Mouse (Mus musculus) heart, embryonic 11.5 days (tissue): ENCODE results near the gene Gm9803. TPM values are rescaled to one million over a fixed set of nuclear protein-coding genes. Genes with fewer than 3 reads are reported as not detected.

Experiments used
- ATAC-seq: fragments of 200-750 bp; cut with Nextera tagmentation; replicated peaks from 2 replicates; pipeline ENCODE4 v1.8.0; 2017; ENCODE audit warnings: moderate library complexity; ENCODE audit not compliant: insufficient number of reproducible peaks, low FRiP score, low TSS enrichment
- H3K27ac ChIP-seq: fragments of 300-500 bp; sonication (generic); 2 replicates; pipeline ENCODE4 v1.5.1; 2014; ENCODE audit warnings: mild to moderate bottlenecking, low read depth, low read length
- H3K27me3 ChIP-seq: fragments of 300-500 bp; sonication (generic); 2 replicates; pipeline ENCODE4 v1.6.1; 2014; ENCODE audit warnings: mild to moderate bottlenecking, low read length, mixed read lengths; ENCODE audit not compliant: control insufficient read depth, insufficient read depth
- H3K36me3 ChIP-seq: fragments of 300-500 bp; sonication (generic); 2 replicates; pipeline ENCODE4 v1.6.1; 2014; ENCODE audit warnings: mild to moderate bottlenecking, low read length, moderate library complexity, mixed read lengths; ENCODE audit not compliant: control insufficient read depth, insufficient read depth
- H3K4me1 ChIP-seq: fragments of 300-500 bp; sonication (generic); 2 replicates; pipeline ENCODE4 v1.6.1; 2014; ENCODE audit warnings: low read length; ENCODE audit not compliant: control insufficient read depth, insufficient read depth
- H3K4me2 ChIP-seq: fragments of 300-500 bp; sonication (generic); 2 replicates; pipeline ENCODE4 v1.6.1; 2014; ENCODE audit warnings: mild to moderate bottlenecking, moderate library complexity
- H3K4me3 ChIP-seq: fragments of 300-500 bp; sonication (generic); 2 replicates; pipeline ENCODE4 v1.5.1; 2014; ENCODE audit warnings: low read depth, low read length
- H3K9ac ChIP-seq: fragments of 300-500 bp; sonication (generic); 2 replicates; pipeline ENCODE4 v1.6.1; 2014; ENCODE audit warnings: mild to moderate bottlenecking, low read depth, low read length, moderate library complexity
- H3K9me3 ChIP-seq: fragments of 300-500 bp; sonication (generic); replicated peaks from 2 replicates; pipeline ENCODE4 v1.6.1; 2016; ENCODE audit warnings: low read length; ENCODE audit not compliant: control insufficient read depth
- WGBS: fragments of 180-500 bp; shearing (Covaris S2); extraction: QIAGEN DNeasy Blood & Tissue Kit; methylation state at CpG from one replicate; pipeline ENCODE4 v1.1.7; 2014; ENCODE audit not compliant: insufficient replicate concordance; 5-methylcytosine and 5-hydroxymethylcytosine counted together
- polyA plus RNA-seq: library from polyadenylated mRNA; unstranded; fragments of >200 nt; fragmentation: Nextera tagmentation; extraction: Ambion mirVana; gene quantifications from 2 replicates; pipeline ENCODE4 v1.2.1, GENCODE M21; 2014

Gene Gm9803
- polyA plus RNA-seq, 1 experiment from 2014 or later, result 22.7 TPM

GRCm38 (mm10) chr10:43549411-43549810 lies 25.5 kb downstream of the Gm9803 start:
- no peak overlapping the region for H3K4me2 ChIP-seq
- no peaks in the 10 kb centered on the region for H3K36me3 ChIP-seq
- 59% methylated on average over 5 of the region's 5 CpGs for WGBS
- no peak overlapping the region for H3K27ac ChIP-seq
- no peak for ATAC-seq
- H3K4me1 ChIP-seq, result no peaks in the 10 kb centered on the region
- no peak overlapping the region for H3K9ac ChIP-seq
- H3K27me3 ChIP-seq, result no peaks in the 10 kb centered on the region
- H3K9me3 ChIP-seq, result 0 out of 2 replicates have a peak, but pooled peaks cover 4% of the 10 kb centered on the region
- no peak overlapping the region for H3K4me3 ChIP-seq

- no peaks in the 10 kb centered on the region for H3K36me3 ChIP-seq
Measured at GRCm38 (mm10) chr10:43550923-43551322, 27.0 kb downstream of the Gm9803 start.

GRCm38 (mm10) chr10:43551388-43551787 lies 27.5 kb downstream of the Gm9803 start:
- Histone ChIP-seq H3K9ac (no peak overlapping the region), H3K4me1 (no peaks in the 10 kb centered on the region), H3K27me3 (no peaks in the 10 kb centered on the region), H3K9me3 (0 out of 2 replicates have a peak, but pooled peaks cover 4% of the 10 kb centered on the region), H3K27ac (no peak overlapping the region), H3K4me3 (no peak overlapping the region), H3K4me2 (no peak overlapping the region), H3K36me3 (no peaks in the 10 kb centered on the region)
- whole genome bisulfite sequencing, result 22% methylated on average over 3 of the region's 3 CpGs
- no peak for ATAC-seq

More at GRCm38 (mm10) chr10:43550923-43551322, 27.0 kb downstream of the Gm9803 start:
- no peak overlapping the region for H3K9ac ChIP-seq
- H3K27ac ChIP-seq, result no peak overlapping the region
- H3K4me3 ChIP-seq, result no peak overlapping the region
- WGBS, result 25% methylated on average over 3 of the region's 3 CpGs
- H3K4me2 ChIP-seq, result no peak overlapping the region
- H3K27me3 ChIP-seq, result no peaks in the 10 kb centered on the region
- no peaks in the 10 kb centered on the region for H3K4me1 ChIP-seq
- no peak for ATAC-seq
- 0 out of 2 replicates have a peak, but pooled peaks cover 4% of the 10 kb centered on the region for H3K9me3 ChIP-seq

GRCm38 (mm10) chr10:43557630-43558165 lies 33.8 kb downstream of the Gm9803 start:
- H3K4me1 ChIP-seq, result no peaks in the 10 kb centered on the region
- 0 out of 2 replicates have a peak, but pooled peaks cover 4% of the 10 kb centered on the region for H3K9me3 ChIP-seq
- H3K4me2 ChIP-seq, result no peak overlapping the region
- 68% methylated on average over 5 of the region's 5 CpGs for WGBS
- H3K27me3 ChIP-seq, result no peaks in the 10 kb centered on the region
- no peak overlapping the region for H3K27ac ChIP-seq
- no peak overlapping the region for H3K9ac ChIP-seq
- ATAC-seq, result no peak
- H3K4me3 ChIP-seq, result no peak overlapping the region
- no peaks in the 10 kb centered on the region for H3K36me3 ChIP-seq

GRCm38 (mm10) chr10:43559313-43559712 lies 35.4 kb downstream of the Gm9803 start:
- Histone ChIP-seq H3K9ac (no peak overlapping the region), H3K27me3 (no peaks in the 10 kb centered on the region), H3K4me3 (no peak overlapping the region), H3K36me3 (no peaks in the 10 kb centered on the region), H3K9me3 (no peaks in the 10 kb centered on the region), H3K4me2 (no peak overlapping the region), H3K27ac (no peak overlapping the region), H3K4me1 (no peaks in the 10 kb centered on the region)
- no peak for ATAC-seq
- WGBS, result 65% methylated on average over 11 of the region's 11 CpGs

- no peak overlapping the region for H3K4me3 ChIP-seq
- H3K9me3 ChIP-seq, result no peaks in the 10 kb centered on the region
- ATAC-seq, result no peak
- H3K9ac ChIP-seq, result no peak overlapping the region
- H3K36me3 ChIP-seq, result no peaks in the 10 kb centered on the region
- H3K27ac ChIP-seq, result no peak overlapping the region
- no peaks in the 10 kb centered on the region for H3K4me1 ChIP-seq
- 26% methylated on average over 2 of the region's 2 CpGs for WGBS
- no peaks in the 10 kb centered on the region for H3K27me3 ChIP-seq
- H3K4me2 ChIP-seq, result no peak overlapping the region
Measured at GRCm38 (mm10) chr10:43560765-43561164, 36.9 kb downstream of the Gm9803 start.

- no peaks in the 10 kb centered on the region for H3K4me1 ChIP-seq
- H3K27ac ChIP-seq, result no peak overlapping the region
- H3K9me3 ChIP-seq, result no peaks in the 10 kb centered on the region
- ATAC-seq, result no peak
- no peak overlapping the region for H3K9ac ChIP-seq
- WGBS, result 70% methylated on average over 2 of the region's 2 CpGs
- H3K4me2 ChIP-seq, result no peak overlapping the region
- no peak overlapping the region for H3K4me3 ChIP-seq
- no peaks in the 10 kb centered on the region for H3K36me3 ChIP-seq
- H3K27me3 ChIP-seq, result no peaks in the 10 kb centered on the region
Measured at GRCm38 (mm10) chr10:43561311-43561710, 37.4 kb downstream of the Gm9803 start.

Other genes starting within 250 kb of the Gm9803 start
- 3.9 and 4.1 TPM in 2 replicates for gene Bend3, start 45.3 kb upstream of the Gm9803 start, polyA plus RNA-seq
- 93.8 and 106 TPM in 2 replicates for gene 1700021F05Rik, start 16.9 kb downstream of the Gm9803 start, polyA plus RNA-seq
- 130 and 141 TPM in 2 replicates for gene Cd24a, start 54.2 kb downstream of the Gm9803 start, polyA plus RNA-seq